Mouse (Mus musculus): ENCODE measurements at regions not wholly inside any gene's neighbourhood (a gene's known extent, or its start where the extent isn't known, plus 50 kb on each side); places are given as distances from the start of the nearest gene placed in this dataset.

DNA sequence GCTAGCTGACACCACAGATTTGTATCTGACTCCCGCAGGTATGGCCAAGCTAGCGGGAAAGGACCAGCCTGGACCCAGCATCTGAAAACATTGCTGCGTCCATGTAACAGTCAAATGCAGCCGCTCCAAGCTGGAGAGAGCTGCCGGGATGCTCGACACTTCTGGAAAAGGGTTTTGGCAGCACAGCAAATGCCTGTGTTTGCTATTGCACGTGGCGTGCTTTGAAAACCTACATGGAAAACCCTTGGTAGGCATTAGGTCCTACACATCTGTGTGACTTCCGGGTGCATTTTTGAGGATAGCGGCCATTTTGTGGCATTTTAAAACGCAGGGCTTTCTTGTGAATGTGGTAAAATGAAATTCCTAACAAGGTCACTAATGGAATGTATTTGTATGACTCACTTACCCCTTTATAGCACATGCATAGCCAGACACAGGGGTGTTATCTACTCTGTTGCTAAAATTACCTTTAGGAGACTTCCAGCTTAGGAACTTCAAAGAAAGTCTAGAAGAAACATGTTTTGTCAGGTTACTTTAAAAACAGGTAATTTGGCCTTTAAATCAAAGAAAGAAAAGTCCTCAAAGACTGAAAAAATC lies 345.9 kb upstream of the Gm11114 start:
- no peak overlapping the region for H3K4me2 ChIP-seq (replicated peaks; ENCODE audit: low read depth, low read length)
- no peaks in the 10 kb centered on the region for H3K9me3 ChIP-seq (ENCODE audit: low read length)
- no peak overlapping the region for H3K27ac ChIP-seq (ENCODE audit: low read length)
- no peaks in the 10 kb centered on the region for H3K36me3 ChIP-seq (ENCODE audit: insufficient read depth, low read length)
- no peak for TF ChIP-seq CTCF (IDR thresholded peaks at IDR 0.05)
- TF ChIP-seq EP300 (IDR thresholded peaks at IDR 0.05): no peak
- H3K9ac ChIP-seq (replicated peaks; ENCODE audit: low read depth): no peak overlapping the region
- ATAC-seq (no peak), DNase-seq (ENCODE audit: low spot score) (no peak)
- no peaks in the 10 kb centered on the region for H3K27me3 ChIP-seq (replicated peaks; ENCODE audit: insufficient read depth, low read length)
- H3K4me3 ChIP-seq (ENCODE audit: low read depth, low read length): no peak overlapping the region
- no peaks in the 10 kb centered on the region for H3K4me1 ChIP-seq (ENCODE audit: insufficient read depth, low read depth, low read length)
- WGBS: 84% methylated on average over 11 of the region's 11 CpGs

DNA sequence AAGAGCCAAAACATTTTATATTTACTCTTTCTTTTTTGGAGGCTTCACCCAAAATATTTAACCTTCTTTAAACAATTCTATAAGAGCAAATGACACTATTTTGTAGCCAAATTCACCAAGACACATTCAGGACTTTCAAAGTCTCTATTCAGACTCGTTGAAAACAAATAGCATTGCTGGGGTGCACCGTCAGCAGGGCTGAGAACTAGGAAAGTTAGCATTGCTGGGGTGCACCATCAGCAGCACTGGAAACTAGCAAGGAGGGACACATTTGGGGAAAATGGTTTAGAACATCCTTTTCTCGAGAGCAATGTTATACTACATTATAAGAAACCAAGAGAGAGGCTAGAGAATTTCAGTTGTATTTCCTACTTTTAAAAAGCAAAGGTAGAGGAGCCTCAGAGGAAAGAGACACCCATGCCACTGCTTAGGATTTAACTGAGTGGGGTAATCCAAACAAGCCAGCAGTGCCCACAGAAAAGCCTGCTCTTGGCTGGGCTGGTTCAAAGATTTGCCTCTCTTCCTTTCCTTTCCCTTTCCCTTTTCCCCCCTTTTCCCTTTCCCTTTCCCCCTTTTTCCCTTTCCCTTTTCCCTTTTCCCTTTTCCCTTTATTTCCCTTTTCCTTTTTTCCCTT lies 342.5 kb upstream of the Gm11114 start:
- H3K9ac ChIP-seq (replicated peaks; ENCODE audit: low read depth): no peak overlapping the region
- 72% methylated on average over 3 of the region's 3 CpGs for WGBS
- H3K27me3 ChIP-seq (replicated peaks; ENCODE audit: insufficient read depth, low read length): no peaks in the 10 kb centered on the region
- no peak for TF ChIP-seq CTCF (IDR thresholded peaks at IDR 0.05)
- TF ChIP-seq EP300 (IDR thresholded peaks at IDR 0.05): no peak
- H3K27ac ChIP-seq (ENCODE audit: low read length): no peak overlapping the region
- ATAC-seq: no peak
- H3K4me1 ChIP-seq (ENCODE audit: insufficient read depth, low read depth, low read length): no peaks in the 10 kb centered on the region
- H3K4me3 ChIP-seq (ENCODE audit: low read depth, low read length): no peak overlapping the region
- no peaks in the 10 kb centered on the region for H3K36me3 ChIP-seq (ENCODE audit: insufficient read depth, low read length)
- H3K4me2 ChIP-seq (replicated peaks; ENCODE audit: low read depth, low read length): no peak overlapping the region
- no peaks in the 10 kb centered on the region for H3K9me3 ChIP-seq (ENCODE audit: low read length)
- DNase-seq (ENCODE audit: low spot score): no peak

- WGBS: 67% methylated on average over 5 of the region's 5 CpGs
- Histone ChIP-seq H3K4me3 (ENCODE audit: low read depth, low read length) (no peak overlapping the region), H3K4me1 (ENCODE audit: insufficient read depth, low read depth, low read length) (no peaks in the 10 kb centered on the region), H3K9ac (replicated peaks; ENCODE audit: low read depth) (no peak overlapping the region), H3K27me3 (replicated peaks; ENCODE audit: insufficient read depth, low read length) (no peaks in the 10 kb centered on the region), H3K9me3 (ENCODE audit: low read length) (no peaks in the 10 kb centered on the region), H3K36me3 (ENCODE audit: insufficient read depth, low read length) (no peaks in the 10 kb centered on the region), H3K4me2 (replicated peaks; ENCODE audit: low read depth, low read length) (no peak overlapping the region), H3K27ac (ENCODE audit: low read length) (no peak overlapping the region)
- ATAC-seq (no peak), DNase-seq (ENCODE audit: low spot score) (no peak)
- no peak for TF ChIP-seq EP300 (IDR thresholded peaks at IDR 0.05)
- no peak for TF ChIP-seq CTCF (IDR thresholded peaks at IDR 0.05)
These were observed 335.1 kb upstream of the Gm11114 start for GRCm38 (mm10) chr9:84977470-84977869.

DNA sequence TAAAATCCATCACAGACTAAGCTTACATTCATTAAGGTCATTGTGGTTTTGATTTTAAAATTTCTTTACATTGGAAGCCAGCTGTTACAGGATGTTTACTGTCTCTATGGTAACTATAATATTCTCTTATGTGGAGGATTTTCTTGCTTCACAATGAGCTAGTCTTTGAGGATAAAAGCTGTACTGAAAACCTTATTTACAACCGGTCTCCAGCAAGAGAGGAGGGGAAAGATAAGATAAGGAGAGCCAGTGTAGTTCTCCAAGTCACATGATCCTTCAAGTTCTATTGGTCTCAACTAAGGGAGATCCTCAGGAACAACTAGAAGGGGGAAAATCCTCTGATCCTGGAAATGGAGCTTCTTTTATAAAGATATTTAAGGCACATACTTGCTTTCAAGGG lies 309.2 kb upstream of the Gm11114 start:
- Histone ChIP-seq H3K36me3 (ENCODE audit: insufficient read depth, low read length) (no peaks in the 10 kb centered on the region), H3K27ac (ENCODE audit: low read length) (no peak overlapping the region), H3K4me1 (ENCODE audit: insufficient read depth, low read depth, low read length) (no peaks in the 10 kb centered on the region), H3K9me3 (ENCODE audit: low read length) (no peaks in the 10 kb centered on the region), H3K9ac (replicated peaks; ENCODE audit: low read depth) (no peak overlapping the region), H3K4me2 (replicated peaks; ENCODE audit: low read depth, low read length) (no peak overlapping the region), H3K4me3 (ENCODE audit: low read depth, low read length) (no peak overlapping the region), H3K27me3 (replicated peaks; ENCODE audit: insufficient read depth, low read length) (no peaks in the 10 kb centered on the region)
- 8% methylated on average over 1 of the region's 1 CpGs for WGBS
- no peak for TF ChIP-seq EP300 (IDR thresholded peaks at IDR 0.05)
- TF ChIP-seq CTCF (IDR thresholded peaks at IDR 0.05): no peak
- ATAC-seq: no peak
- DNase-seq (ENCODE audit: low spot score): no peak

DNA sequence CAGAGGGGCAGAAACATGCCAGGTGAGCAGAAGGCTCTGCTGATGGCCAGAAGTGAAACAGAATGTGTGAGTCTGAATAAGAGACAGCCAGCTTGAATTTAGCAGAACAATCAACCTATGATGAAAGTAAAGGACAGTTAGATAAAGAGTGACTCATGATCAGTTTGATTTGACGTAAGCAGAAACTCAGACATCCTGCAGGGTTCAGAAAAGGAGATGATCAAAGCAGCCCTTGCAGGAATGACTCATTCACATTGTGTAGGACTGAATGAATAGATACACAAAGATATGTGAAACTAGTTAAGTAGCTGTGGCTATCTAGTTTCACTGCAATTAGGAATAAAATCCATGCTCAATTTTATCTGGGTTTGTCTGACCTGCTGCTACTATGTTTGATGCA lies 301.2 kb upstream of the Gm11114 start:
- Histone ChIP-seq H3K4me2 (replicated peaks; ENCODE audit: low read depth, low read length) (no peak overlapping the region), H3K9me3 (ENCODE audit: low read length) (no peaks in the 10 kb centered on the region), H3K27me3 (replicated peaks; ENCODE audit: insufficient read depth, low read length) (no peaks in the 10 kb centered on the region), H3K27ac (ENCODE audit: low read length) (no peak overlapping the region), H3K36me3 (ENCODE audit: insufficient read depth, low read length) (no peaks in the 10 kb centered on the region), H3K9ac (replicated peaks; ENCODE audit: low read depth) (no peak overlapping the region), H3K4me3 (ENCODE audit: low read depth, low read length) (no peak overlapping the region), H3K4me1 (ENCODE audit: insufficient read depth, low read depth, low read length) (no peaks in the 10 kb centered on the region)
- ATAC-seq: no peak
- 61% methylated on average over 1 of the region's 1 CpGs for WGBS
- DNase-seq (ENCODE audit: low spot score): no peak
- TF ChIP-seq CTCF (IDR thresholded peaks at IDR 0.05): no peak
- no peak for TF ChIP-seq EP300 (IDR thresholded peaks at IDR 0.05)

- WGBS: 64% methylated on average over 2 of the region's 2 CpGs
- Histone ChIP-seq H3K9ac (replicated peaks; ENCODE audit: low read depth) (no peak overlapping the region), H3K4me2 (replicated peaks; ENCODE audit: low read depth, low read length) (no peak overlapping the region), H3K4me3 (ENCODE audit: low read depth, low read length) (no peak overlapping the region), H3K27me3 (replicated peaks; ENCODE audit: insufficient read depth, low read length) (no peaks in the 10 kb centered on the region), H3K36me3 (ENCODE audit: insufficient read depth, low read length) (no peaks in the 10 kb centered on the region), H3K27ac (ENCODE audit: low read length) (no peak overlapping the region), H3K9me3 (ENCODE audit: low read length) (no peaks in the 10 kb centered on the region), H3K4me1 (ENCODE audit: insufficient read depth, low read depth, low read length) (no peaks in the 10 kb centered on the region)
- ATAC-seq: no peak
- DNase-seq (ENCODE audit: low spot score): no peak
- TF ChIP-seq CTCF (IDR thresholded peaks at IDR 0.05): no peak
- TF ChIP-seq EP300 (IDR thresholded peaks at IDR 0.05): no peak
These were observed 264.2 kb upstream of the Gm11114 start for GRCm38 (mm10) chr9:85048112-85048978.

Data from lung, postnatal 0 days (tissue).